Mouse (Mus musculus): ENCODE measurements at regions not wholly inside any gene's neighbourhood (a gene's known extent, or its start where the extent isn't known, plus 50 kb on each side); places are given as distances from the start of the nearest gene placed in this dataset.

- DNase-seq (ENCODE audit: low spot score in 2 of 2), result no peak
Observed at GRCm38 (mm10) chr7:145105831-145106493, 102.0 kb downstream of the 1810010D01Rik start.

DNA sequence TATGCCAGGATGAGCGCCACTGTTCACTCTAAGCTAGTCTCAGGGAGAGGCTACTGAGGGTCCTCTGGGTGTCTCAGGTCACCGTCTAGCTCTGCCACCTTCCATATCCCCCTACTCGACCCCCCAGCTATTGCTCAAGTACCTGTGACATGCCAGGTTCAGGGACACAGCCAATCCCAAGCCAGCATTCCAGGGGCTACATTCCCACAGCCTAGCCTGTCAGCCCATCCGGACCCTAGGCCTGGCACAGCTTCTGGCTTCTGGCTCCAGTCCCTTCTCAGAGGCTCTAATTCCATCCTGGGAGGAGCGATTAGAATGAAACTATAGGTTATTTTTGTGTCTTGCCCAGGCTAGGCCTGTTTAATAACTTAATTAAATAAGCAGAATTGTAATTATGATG, 105.2 kb downstream of the 1810010D01Rik start:
- DNase-seq (ENCODE audit: low spot score in 2 of 2), result no peak

DNA sequence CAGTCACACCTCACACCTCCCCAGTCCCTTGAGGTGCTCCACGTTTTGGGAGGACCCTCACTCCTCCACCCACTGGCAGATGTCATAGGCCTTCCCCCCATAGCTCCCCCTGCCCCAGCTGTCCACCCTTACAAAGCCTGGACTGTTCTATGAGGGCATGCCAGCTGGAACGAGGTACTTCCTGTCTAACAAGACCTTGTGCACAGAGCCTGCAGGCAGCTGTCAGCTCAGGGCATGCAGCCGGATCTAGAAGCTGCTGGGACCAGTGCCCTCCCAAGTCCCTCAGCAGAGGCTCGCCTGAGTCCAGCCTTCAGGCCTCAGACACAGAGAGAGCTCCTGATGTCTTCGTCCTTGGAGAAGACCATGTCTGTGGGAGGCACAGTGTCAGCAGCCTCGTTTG, 105.7 kb downstream of the 1810010D01Rik start:
- DNase-seq (ENCODE audit: low spot score in 2 of 2), result no peak

GRCm38 (mm10) chr7:145098335-145098734, 109.6 kb downstream of the 1810010D01Rik start:
- no peak for DNase-seq (ENCODE audit: low spot score in 2 of 2)

GRCm38 (mm10) chr7:145094134-145094526, 113.8 kb downstream of the 1810010D01Rik start:
- no peak for DNase-seq (ENCODE audit: low spot score in 2 of 2)

GRCm38 (mm10) chr7:145093417-145094133, 114.3 kb downstream of the 1810010D01Rik start:
- DNase-seq (ENCODE audit: low spot score in 2 of 2), result no peak

- no peak for DNase-seq (ENCODE audit: low spot score in 2 of 2)
Observed at GRCm38 (mm10) chr7:145092392-145093176, 115.3 kb downstream of the 1810010D01Rik start.

DNA sequence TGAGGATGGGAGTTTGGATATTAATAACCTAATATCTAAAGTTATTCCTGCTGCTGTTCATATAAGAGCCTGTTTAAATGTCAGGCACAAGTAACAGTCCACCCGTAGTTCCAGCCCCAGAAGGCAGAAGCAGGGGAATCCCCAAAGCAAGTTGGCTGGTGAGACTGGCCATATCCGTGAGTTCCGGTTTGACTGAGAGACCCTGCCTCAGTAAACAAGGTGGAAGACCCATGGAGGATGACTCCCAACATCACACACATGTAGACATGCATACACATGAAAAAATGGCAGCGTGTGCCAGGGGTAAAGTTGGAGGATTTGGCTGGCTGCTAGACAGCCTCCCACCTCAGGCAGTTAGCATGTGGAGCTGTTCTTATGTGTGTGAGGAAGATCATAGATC, 117.1 kb downstream of the 1810010D01Rik start:
- no peak for DNase-seq (ENCODE audit: low spot score in 2 of 2)

DNA sequence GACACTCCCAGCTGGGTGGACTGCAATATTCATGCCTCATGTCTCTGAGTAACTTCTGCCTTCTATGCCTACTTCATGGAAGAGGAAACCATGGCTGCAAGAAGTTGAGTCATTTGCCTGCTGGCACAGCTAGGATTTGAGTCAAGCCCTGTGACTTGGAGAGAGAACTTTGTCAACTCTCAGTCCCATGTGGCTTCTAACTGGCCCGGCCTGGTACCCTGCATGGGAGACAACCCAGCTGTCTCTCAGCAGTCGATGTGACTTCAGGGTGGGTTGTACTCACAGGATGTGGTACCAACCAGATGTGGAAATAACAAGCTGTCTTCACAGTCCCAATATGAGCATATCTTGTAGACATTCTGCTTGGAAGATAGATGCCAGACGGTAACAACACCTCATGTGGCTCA, 118.6 kb downstream of the 1810010D01Rik start:
- DNase-seq (ENCODE audit: low spot score in 2 of 2), result no peak

- no peak for DNase-seq (ENCODE audit: low spot score in 2 of 2)
Observed at GRCm38 (mm10) chr7:145088655-145089054, 119.3 kb downstream of the 1810010D01Rik start.

- no peak for DNase-seq (ENCODE audit: low spot score in 2 of 2)
Observed at GRCm38 (mm10) chr7:145087790-145088189, 120.1 kb downstream of the 1810010D01Rik start.

DNA sequence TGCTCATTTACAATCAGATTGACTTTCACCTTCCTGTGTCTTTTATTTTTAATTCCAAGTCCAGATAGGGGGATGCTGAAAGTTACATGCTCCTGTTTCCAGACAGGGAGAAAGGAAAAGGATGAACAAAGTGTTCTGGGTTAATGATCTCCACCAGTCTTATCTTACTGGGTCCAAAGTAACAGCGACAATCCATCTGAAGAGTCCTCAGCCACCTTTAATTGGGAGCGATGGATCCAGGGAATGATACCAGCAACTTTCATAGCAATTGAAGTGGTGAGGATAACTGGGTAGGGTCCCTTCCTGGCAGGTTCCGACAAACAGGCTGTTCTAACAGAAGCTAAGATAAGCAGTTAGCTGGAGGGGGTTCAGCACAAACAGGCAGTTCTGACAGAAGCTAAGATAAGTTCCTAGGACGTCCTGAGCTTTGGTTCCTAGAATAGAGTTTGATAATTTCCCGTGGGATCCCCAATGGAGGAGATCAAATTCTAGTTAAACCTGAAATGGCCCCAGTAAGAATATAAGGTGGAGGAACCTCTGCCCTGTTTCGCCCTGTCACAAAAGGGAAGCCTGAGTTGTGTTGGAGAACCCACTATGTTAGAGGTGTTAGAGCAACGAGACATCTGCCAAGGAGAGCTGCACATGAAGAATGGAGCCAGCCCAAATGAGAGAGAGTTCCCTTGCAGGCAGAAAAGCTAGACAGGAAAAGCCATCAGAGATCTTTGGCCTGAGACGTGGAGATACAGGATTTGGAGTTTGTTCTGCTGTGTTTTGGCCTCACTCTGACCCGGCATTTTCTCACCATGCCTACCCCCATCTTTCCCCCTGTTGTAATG, 124.8 kb downstream of the 1810010D01Rik start:
- no peak for DNase-seq (ENCODE audit: low spot score in 2 of 2)

GRCm38 (mm10) chr7:145071996-145072790, 132.5 kb upstream of the Ccnd1 start:
- no peak for DNase-seq (ENCODE audit: low spot score in 2 of 2)

- DNase-seq (ENCODE audit: low spot score in 2 of 2), result no peak
Observed at GRCm38 (mm10) chr7:145071533-145071932, 131.8 kb upstream of the Ccnd1 start.

DNA sequence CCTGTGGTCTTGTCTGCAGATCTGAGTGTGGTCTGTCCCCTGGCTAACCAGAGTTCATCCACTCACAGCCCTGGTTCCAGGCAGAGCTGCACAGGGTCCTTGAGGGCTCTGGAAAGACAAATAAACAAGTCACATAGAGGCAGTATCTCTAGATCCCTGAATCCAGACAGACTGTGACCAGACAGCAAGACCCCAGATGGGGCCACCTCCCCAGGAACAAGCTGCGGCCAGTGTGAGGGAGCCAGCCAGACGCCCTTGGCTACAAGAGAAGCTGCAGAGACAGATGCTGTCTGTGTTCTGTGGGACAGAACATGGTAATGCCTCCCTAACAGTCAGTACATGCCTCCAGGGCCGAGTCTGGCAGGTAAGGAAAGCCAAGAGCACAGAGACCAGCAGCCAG, 127.6 kb upstream of the Ccnd1 start:
- no peak for DNase-seq (ENCODE audit: low spot score in 2 of 2)

GRCm38 (mm10) chr7:145056320-145056719, 116.6 kb upstream of the Ccnd1 start:
- DNase-seq (ENCODE audit: low spot score in 2 of 2), result no peak

- DNase-seq (ENCODE audit: low spot score in 2 of 2), result no peak
Observed at GRCm38 (mm10) chr7:145051616-145052015, 111.9 kb upstream of the Ccnd1 start.

DNA sequence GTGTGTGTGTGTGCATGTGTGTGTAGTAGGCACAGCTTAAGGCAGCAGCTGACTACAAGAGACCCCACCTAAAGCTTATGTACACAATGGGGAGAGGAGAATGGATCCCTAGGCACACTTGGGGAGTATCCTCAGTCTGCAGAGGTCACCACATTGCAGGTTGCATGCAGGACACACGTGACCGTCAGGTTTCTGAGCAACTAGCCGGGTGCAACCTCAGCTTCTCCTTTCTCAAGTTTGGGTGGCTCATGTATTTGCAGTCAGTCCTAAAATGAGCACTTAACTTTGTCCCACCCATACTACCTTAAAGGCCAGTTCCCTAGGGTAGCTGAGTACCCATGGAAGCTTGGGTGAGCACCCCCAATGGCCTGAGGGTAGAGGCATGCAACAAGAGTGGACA, 111.0 kb upstream of the Ccnd1 start:
- DNase-seq (ENCODE audit: low spot score in 2 of 2), result no peak

- no peak for DNase-seq (ENCODE audit: low spot score in 2 of 2)
Observed at GRCm38 (mm10) chr7:145048481-145048877, 108.8 kb upstream of the Ccnd1 start.

DNA sequence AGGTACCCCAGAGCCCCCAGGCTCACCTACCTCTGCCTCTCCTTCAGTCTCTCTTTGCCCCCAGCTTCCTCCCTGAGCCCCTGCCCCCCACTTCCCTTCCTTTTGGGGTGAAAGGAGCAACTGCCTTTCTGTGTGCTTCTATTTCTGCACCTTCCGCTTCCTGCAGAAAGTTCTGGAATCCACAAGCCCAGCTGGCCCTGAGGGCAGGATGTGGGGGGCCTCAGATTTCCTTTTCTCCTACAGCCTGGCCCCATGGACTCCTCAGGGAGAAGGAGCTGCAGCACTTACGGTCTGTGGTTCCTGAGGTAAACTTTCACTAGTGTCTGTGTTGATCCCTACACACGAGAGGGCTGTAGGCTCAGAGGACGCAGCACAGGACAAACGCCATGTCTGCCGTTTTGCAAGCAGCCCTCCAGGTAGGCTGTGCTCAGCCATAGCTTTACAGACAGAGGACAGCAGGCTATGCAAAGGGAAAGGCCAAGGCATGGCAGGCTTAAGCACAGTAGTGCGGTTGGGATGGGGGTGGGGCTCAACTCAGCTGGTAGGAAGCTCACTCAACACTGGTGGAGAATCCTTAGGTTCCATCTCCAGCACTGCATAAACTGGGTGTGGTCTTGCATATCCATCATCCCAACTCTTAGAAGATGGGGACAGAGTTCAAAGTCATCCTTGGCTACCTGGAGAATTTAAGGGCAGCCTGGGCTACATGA, 108.2 kb upstream of the Ccnd1 start:
- no peak for DNase-seq (ENCODE audit: low spot score in 2 of 2)

Data from adrenal gland, postnatal 4 days (tissue).